Mouse (Mus musculus) embryo, embryonic 9.5 days (tissue): ENCODE data around the gene Kank1.

Experiments
- DNase-seq: peaks from one replicate; pipeline ENCODE4 v3.0.0-alpha.2; 2017; ENCODE audit errors: extremely low spot score

Kank1 gene

DNA sequence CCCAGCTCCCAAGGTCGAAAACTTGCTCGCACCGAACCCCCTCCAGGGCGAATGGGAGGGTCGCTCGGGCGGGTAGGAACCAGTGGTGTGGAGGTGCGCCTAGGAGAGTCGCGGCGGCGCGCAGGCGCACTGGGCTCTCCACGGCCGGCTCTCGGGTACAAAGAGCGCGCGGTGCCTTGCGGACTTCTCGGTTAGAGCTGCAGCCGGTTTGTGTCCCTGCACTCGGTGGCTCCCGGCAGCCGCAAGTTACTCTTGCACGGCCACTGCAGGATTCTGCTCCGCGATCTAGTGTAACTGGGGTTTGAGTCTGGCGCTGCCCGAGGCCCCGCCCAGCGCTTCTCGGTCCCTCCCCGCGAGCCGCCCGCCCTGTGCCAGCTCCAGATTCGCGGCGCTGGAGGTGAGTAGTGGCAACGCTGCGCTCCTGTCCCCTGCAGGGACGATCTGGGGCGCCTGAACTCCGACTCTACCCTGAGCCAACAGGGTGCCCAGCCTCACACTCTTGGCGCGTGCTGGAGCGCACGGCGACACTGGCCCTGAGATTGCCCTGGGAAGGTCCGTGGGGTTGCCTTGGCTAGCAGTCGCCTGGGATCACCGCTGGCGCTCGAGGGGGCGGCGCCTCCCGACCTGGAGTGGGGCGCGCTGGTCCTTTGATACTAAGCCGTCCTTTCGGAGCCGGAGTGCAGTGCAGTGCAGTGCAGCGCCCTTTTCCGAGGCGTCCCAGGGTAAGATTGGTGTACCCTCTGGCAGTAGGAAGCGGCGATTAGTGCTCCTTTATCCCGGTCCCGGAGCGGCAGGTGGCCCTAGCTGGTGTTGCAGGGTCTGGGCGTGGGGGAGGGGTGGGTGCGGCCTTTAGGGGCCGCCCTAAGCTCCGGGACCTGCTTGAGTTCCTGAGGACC lies at the start of gene Kank1:
Gene Kank1, plus strand, starts transcription at position 380 of the 896 bp plus-strand sequence.
- peak; percentile 87 for DNase-seq

DNA sequence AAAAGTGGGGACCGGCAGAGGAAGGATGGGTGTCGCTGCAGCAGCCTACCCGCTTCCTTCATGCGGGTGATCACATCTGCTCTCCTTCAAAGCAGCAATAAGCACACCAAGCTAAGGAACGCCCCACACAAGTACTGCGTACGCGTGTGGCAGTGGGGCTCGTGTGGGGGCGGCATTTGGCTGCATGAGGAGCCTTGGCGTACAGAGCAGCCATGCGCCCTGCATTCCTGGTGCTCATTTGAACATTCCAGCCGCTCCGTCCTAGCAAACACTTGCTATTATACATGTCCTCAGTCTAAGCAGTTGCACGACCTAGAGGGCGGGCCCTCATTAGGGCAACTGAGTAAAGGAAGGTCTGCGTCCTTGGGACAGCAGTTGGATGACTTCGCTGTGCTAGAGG lies 49.1 kb upstream of the Kank1 start:
- no peak for DNase-seq

DNA sequence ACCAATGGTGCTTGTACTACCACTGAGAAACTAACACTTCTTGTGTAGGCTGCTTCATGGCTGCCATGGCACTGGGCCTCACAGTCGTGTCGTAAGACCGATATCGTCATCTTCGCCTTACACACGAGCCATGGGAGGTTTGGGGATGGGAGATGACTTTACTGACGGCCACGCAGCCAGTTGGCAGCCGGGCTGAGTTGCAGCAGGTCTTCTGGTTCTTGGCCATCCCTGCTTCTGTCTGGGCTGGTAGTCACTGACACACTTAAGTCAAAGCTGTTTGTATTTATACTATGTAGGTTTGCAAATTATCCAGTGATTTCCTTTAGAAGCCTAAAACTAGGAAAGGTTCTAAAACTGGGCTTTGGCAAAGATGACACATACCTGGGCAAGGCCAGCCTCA lies 43.0 kb upstream of the Kank1 start:
- DNase-seq = no peak

DNA sequence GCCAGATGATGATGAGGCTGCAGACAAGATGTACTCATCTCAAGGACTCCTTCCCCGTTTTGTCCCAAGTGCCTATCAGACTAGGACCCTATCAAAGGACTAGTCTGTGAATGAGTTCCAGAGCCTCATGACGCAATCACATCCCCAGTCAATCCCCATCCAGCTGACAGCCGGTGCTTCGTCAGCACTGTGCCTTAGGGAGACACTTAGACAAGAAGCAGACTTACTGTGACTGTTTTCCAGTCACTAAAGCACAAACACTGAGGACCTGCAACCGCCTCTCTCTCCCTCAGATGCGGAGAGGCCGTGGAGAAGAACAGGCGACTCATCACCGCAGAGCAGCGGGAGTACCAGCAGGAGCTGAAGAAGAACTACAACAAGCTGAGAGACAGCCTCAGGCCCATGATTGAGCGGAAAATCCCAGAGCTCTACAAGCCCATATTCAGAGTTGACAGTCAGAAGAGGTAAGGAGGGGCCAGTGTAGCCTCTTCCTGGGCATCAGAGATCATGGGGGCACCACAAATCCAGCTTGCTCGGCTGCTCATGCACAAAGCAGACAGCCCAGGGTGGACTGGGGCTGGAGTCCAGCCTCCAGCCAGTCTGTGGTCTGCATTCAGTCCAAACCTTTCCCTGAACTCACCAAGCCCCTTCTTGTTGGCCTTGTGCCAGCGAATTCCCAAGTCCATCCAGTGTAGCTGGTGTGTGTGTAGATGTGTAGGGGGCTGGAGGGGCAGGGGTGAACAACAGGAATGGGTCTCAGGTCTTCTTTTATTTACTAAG lies 36.5 kb upstream of the Kank1 start:
- no peak for DNase-seq

DNA sequence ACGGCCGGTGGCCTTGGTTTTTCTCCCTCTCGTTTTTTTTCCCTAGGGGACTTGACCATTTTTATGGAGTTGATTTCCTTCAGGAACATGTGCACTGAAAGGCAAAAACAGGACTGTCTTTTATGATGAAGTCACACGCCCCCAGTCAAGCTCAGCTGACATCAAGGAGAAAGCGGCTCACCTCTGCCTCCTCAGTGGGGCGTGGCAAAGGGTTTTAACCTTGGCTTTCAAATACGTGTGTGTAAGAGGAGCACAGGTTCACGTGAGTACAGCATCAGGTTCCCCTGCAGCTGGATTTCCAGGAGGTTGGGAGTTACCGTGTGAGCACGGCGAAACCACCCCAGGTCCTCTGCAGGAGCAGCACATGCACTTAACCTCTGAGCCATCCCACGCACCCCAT lies 33.7 kb upstream of the Kank1 start:
- DNase-seq = no peak

- DNase-seq = no peak
Observed at GRCm38 (mm10) chr19:25206969-25207368, 29.8 kb upstream of the Kank1 start.

DNA sequence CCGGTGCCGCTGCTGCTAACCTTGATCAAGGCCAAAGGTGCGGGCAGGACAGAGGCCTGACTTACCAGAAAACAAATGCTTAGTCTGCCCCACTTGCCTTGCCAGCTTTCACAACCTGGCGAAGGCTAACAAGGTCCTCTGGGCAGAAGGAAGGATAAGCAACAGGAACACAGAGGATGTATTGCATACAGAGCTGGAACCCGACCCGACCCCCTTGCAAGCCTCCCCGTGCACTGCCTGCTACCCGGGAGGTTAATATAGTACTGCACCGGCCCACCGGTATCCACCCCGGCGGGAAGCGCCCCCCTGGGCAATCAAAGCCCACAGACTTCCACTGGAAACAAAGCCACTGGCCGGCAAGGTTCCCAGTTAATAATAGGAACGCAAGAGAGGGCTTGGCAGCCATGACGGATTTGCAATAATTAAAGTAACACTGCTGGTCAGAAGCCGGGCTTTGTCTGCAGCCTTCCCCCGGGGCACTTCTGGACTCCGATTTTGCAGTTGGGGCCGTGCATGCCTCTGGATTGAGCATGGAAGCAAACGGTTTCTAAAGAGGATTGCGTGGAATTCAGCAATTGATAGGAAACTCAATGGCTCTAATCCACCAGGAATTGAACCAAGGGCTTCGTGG lies 28.9 kb upstream of the Kank1 start:
- peak; percentile 69 for DNase-seq

GRCm38 (mm10) chr19:25208596-25209110 lies 28.1 kb upstream of the Kank1 start:
- no peak for DNase-seq

DNA sequence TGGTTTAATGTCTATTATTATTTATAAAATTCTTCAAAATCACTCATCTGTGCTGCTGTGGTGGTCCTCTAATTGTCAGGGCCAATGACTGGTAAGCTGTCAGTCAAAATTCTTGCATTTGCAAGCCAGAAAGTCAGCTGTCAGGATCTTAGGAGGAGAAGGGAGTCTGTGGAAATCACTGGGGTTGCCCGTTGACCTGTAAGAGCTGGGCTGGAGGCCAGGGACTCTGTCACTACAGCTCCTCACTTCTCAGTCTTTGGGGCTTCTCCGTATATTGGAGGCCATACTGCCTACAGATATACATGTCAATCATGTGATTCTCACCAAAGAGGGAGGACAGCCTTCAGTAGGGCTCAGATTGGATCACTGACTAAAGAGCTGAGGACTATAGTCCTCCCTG lies 16.2 kb upstream of the Kank1 start:
- no peak for DNase-seq

- no peak for DNase-seq
Observed at GRCm38 (mm10) chr19:25221964-25222640, 14.7 kb upstream of the Kank1 start.

- DNase-seq = no peak
Observed at GRCm38 (mm10) chr19:25230058-25230974, 6.5 kb upstream of the Kank1 start.

- DNase-seq = no peak
Observed at GRCm38 (mm10) chr19:25230975-25231334, 5.8 kb upstream of the Kank1 start.

DNA sequence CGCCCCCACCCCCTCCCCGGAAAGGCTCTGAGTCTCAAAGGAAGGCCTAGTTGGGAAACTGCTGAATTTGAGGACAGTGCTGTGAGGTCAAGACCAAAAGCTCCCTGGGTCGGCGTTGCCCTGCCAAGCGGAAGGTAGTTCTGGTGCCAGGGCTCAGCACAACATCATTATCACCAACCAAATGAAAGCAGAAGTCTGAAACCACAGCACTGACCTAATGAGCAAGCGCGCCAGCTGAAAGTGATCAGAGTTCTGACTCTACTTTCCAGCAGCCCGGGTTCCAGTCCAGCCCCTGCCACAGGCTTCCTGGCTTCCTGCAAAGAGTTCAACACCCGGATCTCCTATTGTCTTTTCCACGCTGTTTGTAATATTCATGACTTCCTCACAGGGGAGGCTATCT lies 4.7 kb upstream of the Kank1 start:
- DNase-seq = no peak

DNA sequence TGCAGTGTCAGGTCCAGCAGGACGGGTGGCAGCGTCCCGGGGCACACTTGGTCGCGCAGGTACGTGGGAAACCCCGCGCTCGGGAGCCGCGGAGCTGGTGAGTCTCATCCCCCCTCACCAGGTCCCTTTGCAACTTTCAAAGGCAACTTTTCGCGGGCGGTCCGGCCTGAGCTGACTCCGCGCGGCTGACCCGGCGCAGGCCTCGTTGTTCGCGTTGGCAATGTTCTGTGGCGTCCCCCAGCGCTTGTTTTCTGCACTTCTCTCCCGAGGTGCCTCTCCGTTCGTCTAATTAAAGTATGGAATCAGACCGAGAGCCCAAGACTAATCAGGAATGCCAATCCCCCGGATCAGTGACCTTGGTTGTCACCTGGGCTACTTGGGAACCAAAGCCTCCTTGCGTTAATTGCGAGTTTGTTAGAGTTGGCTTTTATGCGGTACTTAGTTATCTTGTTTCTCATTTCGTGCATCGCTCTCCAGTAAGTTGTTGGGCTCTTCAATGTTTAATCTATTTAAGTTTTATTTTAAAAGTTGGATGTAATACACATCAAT lies 791 bp downstream of the Kank1 start:
- peak; percentile 83 for DNase-seq

DNA sequence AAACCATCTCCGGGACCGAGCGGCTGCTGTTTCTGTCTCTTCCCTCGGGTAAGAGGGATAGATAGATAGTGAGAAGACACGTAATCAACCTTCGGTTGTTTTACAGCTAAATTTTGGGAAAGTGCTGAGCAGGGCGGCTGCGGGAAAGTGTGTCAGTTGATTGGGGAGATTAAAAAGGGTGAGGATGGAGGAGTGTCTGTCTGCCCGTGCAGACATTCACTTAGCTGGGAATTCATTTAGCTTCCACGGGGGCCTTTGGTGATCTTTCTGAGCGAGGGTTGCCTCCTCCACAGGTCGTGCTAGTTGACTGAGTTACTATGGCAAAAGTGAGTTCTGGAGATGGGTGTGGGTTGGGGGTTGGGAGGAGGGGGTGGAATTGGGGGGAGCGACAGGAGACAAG lies 1.3 kb downstream of the Kank1 start:
- DNase-seq = peak; percentile 15

- no peak for DNase-seq
Observed at GRCm38 (mm10) chr19:25243566-25243965, 6.8 kb downstream of the Kank1 start.

DNA sequence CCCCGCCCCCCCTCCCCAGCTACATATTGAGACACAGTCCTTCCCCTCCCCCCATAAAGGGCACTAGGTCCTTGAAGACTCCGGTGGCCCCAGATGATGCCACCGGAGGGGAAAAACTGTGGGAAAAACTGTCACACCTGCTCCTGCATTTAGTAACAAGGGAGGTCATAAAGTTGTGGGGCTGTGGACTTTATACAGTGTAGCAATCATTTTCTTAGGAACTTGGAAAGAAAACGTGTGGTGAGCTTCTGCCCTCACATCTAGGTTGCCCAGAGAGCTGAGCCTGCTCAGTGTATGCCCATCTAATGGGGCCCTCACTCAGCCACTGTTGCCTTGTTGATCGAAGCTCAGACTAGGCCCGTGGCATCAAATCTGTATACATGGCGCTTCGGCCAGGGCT lies 9.3 kb downstream of the Kank1 start:
- no peak for DNase-seq

DNA sequence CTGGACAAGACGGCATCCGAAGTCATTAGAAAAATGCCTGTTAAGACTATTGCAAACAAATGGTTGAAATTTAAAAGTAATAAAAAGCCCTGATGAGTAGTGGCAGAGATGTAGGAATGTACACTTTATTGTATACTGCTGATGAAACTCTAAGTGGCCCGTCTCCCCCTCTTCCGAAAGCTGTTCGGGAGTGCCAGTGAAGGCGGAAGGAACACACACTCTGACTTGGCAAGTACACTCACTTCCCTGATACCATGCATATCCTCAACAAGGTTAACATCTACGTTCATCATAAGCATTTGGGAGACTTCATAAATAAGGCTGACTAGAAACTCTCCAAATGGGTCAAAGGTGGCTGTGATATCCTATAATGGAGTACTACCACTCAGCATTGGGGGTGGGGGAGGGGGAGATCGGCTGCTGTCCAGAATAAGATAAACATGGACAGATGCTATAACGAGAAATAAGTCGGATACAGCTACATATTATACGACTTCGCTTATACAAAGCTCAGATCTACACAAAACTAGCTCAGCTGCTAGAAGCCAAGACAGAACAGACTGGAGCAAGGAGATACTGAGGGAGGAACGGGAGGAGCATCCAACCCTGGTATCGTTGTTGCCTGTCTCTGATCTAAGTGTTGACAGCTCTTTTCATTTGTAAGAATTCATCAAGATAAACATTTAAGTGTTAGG lies 11.2 kb downstream of the Kank1 start:
- DNase-seq = no peak

DNA sequence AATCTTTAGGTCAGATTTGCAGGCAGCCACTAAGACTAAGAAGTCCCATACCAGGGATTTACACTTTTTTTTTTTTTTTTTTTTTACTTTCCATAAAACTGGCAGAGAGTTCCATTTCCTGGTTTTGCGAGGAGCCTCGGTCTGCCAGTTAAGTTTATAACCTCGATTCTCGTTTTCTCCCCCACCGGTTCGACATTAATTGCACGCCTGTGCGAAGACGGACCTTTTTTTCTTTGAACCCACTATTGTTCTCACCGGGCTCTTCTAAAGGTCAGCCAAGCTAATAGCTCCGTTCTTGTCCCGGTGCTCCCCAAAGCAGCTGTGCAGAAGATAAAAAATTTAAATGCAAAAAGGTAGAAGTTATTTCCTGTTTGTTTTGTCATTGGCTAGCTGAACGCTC lies 12.5 kb downstream of the Kank1 start:
- no peak for DNase-seq

GRCm38 (mm10) chr19:25251610-25252140 lies 14.9 kb downstream of the Kank1 start:
- no peak for DNase-seq
